22 mouse cellular contexts compared by ENCODE assay signal in genomic region chr9:16354906-16355305, GRCm38 (mm10).
DNase-seq lines count a peak whose midpoint lies in the region; ATAC-seq and TF ChIP-seq lines count a peak whose summit lies in the region.
"Had no signal": no experiment of that assay in that cellular context is flagged by ENCODE, and none has a peak within 500 bp of the region (broad histone marks: within the 10 kb centered on the region; RNA-seq: fewer than 3 reads in every experiment).

No protein-coding gene starts in this region.

- H3K27ac ChIP-seq in liver, embryonic 14.5 days = no peak overlapping the region
- no peak overlapping the region for H3K27ac ChIP-seq in gastrocnemius, adult 2 months
- H3K27ac ChIP-seq: embryonic facial prominence, embryonic 15.5 days; forebrain, embryonic 15.5 days; heart, adult 2 months; heart, embryonic 15.5 days; hindbrain, embryonic 13.5 days; hindbrain, postnatal 0 days had no signal

- 0 out of 2 replicates have a peak, but pooled peaks have one; percentile 11 for ATAC-seq in liver, embryonic 14.5 days (ENCODE audit: insufficient read depth)
- ATAC-seq: activated CD4-positive, CD25-positive, alpha-beta regulatory T cell, adult 4 months; forebrain, embryonic 15.5 days; hindbrain, postnatal 0 days had no signal

- H3K4me3 ChIP-seq in liver, embryonic 14.5 days (ENCODE audit: insufficient read depth in 1 of 2, low read depth in 2 of 2, low read length in 2 of 2) = no peak overlapping the region
- H3K4me3 ChIP-seq in gastrocnemius, adult 2 months = no peak overlapping the region
- H3K4me3 ChIP-seq: embryonic facial prominence, embryonic 15.5 days; erythroblast, embryonic 14.5 days; forebrain, embryonic 15.5 days; heart, adult 2 months; heart, embryonic 15.5 days; hindbrain, embryonic 13.5 days had no signal

- H3K27me3 ChIP-seq in liver, embryonic 14.5 days (ENCODE audit: control insufficient read depth, insufficient read depth, low read length) = no peaks in the 10 kb centered on the region
- H3K27me3 ChIP-seq: embryonic facial prominence, embryonic 15.5 days; forebrain, embryonic 15.5 days; heart, embryonic 15.5 days; hindbrain, embryonic 13.5 days had no signal

- WGBS in liver, embryonic 14.5 days (ENCODE audit: insufficient replicate concordance) = 17% methylated on average over 1 of the region's 1 CpGs

- TF ChIP-seq EP300 in liver, embryonic 14.5 days (IDR thresholded peaks at IDR 0.05; ENCODE audit: low read depth) = no peak

- H3K4me1 ChIP-seq in liver, embryonic 14.5 days (replicated peaks; ENCODE audit: control insufficient read depth in 2 of 2, insufficient read depth in 2 of 2, low read length in 1 of 2) = no peaks in the 10 kb centered on the region
- H3K4me1 ChIP-seq: embryonic facial prominence, embryonic 15.5 days; heart, embryonic 15.5 days had no signal

- no peak for TF ChIP-seq CTCF in liver, embryonic 14.5 days (IDR thresholded peaks at IDR 0.05; ENCODE audit: low read depth)
- TF ChIP-seq CTCF in gastrocnemius, adult 2 months (IDR thresholded peaks at IDR 0.05) = no peak

- peak in 1 of 3 experiments; percentile 2 for DNase-seq in liver, embryonic 14.5 days (ENCODE audit: low read depth in 3 of 3, low spot score in 3 of 3)
- DNase-seq in liver (no peak), ES-CJ7 (ENCODE audit: low read depth, low spot score) (peak; percentile 5)
- DNase-seq in fat pad, adult 2 months (ENCODE audit: extremely low read depth, low read depth, low spot score) = peak; percentile 61
- DNase-seq in left cerebral cortex, adult 18-20 months (ENCODE audit: low spot score in 2 of 2) = no peak
- DNase-seq in gastrocnemius, adult 2 months = no peak
- DNase-seq: adrenal gland, postnatal 36 days; cerebellum, adult 11 months; cerebellum, adult 8-10 months; cerebellum, postnatal 14 days; embryo, embryonic 11 days; gastrocnemius, postnatal 10 days; heart, adult 2 months; heart, postnatal 14 days had no signal

- no peaks in the 10 kb centered on the region for H3K9me3 ChIP-seq in liver, embryonic 14.5 days (ENCODE audit: control insufficient read depth, low read length)
- H3K9me3 ChIP-seq: embryonic facial prominence, embryonic 15.5 days; forebrain, embryonic 15.5 days; heart, embryonic 15.5 days; hindbrain, embryonic 13.5 days had no signal

- no peak overlapping the region for H3K9ac ChIP-seq in liver, embryonic 14.5 days (replicated peaks)
- H3K9ac ChIP-seq: embryonic facial prominence, embryonic 15.5 days; forebrain, embryonic 15.5 days; heart, embryonic 15.5 days; hindbrain, embryonic 13.5 days had no signal

- intact Hi-C loops in gastrocnemius, adult 2 months (cut with DNase I) = no loop called here

- H3K36me3 ChIP-seq in liver, embryonic 14.5 days (replicated peaks; ENCODE audit: control insufficient read depth, insufficient read depth, low read depth) = no peaks in the 10 kb centered on the region
- H3K36me3 ChIP-seq: embryonic facial prominence, embryonic 15.5 days; forebrain, embryonic 15.5 days; heart, embryonic 15.5 days; hindbrain, embryonic 13.5 days had no signal

- no peak overlapping the region for H3K4me2 ChIP-seq in liver, embryonic 14.5 days (ENCODE audit: low read depth)
- H3K4me2 ChIP-seq: embryonic facial prominence, embryonic 15.5 days; forebrain, embryonic 15.5 days; heart, embryonic 11.5 days; heart, embryonic 15.5 days; hindbrain, embryonic 13.5 days had no signal

Comparison
In these comparisons a context has a peak if more than half of its experiments do, and no peak if none do; other contexts are left out.
1. DNase-seq: peak in ES-CJ7 (single experiment) and fat pad, adult 2 months (single experiment); none in liver (single experiment), left cerebral cortex, adult 18-20 months (0 of 2) and gastrocnemius, adult 2 months (single experiment).